Mouse (Mus musculus): ENCODE measurements at regions not wholly inside any gene's neighbourhood (a gene's known extent, or its start where the extent isn't known, plus 50 kb on each side); places are given as distances from the start of the nearest gene placed in this dataset.

- no peak for DNase-seq (ENCODE audit: low spot score)
Measured at GRCm38 (mm10) chr8:115824478-115824785, 116.8 kb upstream of the Maf start.

DNA sequence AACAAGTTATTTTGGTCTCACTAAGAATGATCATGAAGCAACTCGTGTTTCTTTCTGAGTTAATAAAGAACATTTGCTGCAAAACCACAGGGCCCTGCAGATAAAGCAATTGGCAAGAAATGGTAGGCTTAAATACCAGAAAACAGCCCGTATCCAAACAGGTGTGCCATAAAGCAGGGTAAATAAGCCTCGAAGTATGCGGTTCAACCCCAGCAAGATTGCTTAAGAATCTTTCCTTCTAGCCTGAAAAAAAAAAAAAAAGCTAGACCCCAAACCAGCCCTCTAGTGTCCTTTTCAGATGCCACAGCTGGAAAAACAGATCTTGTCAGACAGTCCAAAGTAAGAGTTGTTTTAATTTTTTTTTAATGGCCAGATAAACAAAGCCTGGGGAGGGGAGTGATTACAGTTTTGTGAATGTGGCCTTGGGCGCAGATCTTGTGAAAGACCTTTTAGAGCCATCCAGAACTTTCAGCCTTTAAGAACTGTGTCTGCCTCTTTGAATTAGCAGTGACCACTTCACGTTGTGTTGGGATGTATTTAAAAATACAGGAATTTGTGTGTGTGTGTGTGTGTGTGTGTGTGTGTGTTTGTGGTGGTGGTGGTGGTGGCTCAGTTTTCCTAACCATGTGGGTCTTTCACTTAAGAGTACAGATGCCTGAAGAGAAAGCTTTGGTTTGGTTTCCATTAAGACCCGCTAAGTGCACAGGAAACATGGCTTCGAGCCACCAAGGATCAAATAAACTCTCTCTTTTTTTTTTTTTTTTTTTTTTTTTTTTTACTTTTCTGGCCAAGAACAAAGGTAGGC lies 116.3 kb upstream of the Maf start:
- DNase-seq (ENCODE audit: low spot score): no peak

DNA sequence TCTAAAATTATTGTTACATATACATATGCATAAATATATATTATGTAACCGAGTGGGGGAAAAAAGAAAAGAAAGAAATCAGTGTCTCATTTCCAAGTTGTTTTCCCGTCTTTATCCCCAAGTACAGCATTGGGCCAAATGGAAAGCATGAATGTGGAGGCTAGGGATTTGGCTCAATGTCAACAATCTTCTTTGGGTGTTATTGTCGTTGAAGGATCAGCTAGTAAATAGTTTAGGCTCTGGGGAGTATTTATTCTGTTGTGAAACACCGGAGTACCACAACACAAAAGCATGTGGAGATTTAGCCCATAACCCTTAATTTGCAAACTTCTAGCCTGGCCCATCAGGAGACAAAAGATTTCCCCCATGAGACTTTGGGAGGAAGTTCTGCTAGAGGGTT lies 105.8 kb upstream of the Maf start:
- no peak for DNase-seq (ENCODE audit: low spot score)

- DNase-seq (ENCODE audit: low spot score): no peak
Measured at GRCm38 (mm10) chr8:115806579-115806978, 99.0 kb upstream of the Maf start.

DNA sequence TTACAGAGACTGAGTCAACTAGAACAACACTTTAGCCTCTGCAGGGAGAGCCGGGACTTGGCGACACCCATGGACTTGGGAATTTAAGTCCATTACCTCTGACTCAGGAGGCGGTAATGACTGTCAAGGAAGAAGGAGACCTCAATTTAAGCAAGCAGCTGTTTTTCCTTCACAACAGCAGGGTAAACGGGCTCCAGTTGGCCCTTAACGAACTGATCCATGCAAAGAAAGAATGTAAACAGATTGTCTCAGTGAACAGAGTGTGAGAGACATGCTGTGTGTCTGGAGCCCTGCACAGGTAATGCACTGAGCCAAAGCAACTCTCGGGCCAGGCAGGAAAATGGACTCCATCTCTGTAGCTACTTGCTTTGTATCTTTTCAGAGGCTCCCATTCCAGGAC lies 98.5 kb upstream of the Maf start:
- DNase-seq (ENCODE audit: low spot score): no peak

GRCm38 (mm10) chr8:115793587-115793986 lies 86.0 kb upstream of the Maf start:
- DNase-seq (ENCODE audit: low spot score): no peak

DNA sequence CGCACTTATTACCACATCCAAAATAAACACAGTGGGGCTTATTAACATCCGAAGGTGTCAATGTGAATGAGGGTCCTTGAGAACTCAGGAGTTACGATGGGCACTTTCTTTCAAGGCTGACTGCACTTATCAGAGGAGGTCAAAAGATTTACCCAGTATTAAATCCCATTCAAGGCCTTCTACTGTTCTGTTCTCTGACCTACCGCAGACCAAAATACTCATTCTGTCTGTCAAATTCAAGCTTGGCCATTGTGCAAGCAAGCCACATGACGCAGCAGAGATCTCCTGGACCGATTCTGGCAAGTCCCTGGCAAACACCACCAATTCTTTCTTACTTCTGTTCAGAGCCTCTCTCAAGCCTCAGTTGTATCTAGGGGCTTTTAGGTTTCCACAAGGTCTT lies 80.8 kb upstream of the Maf start:
- DNase-seq (ENCODE audit: low spot score): no peak

- no peak for DNase-seq (ENCODE audit: low spot score)
Measured at GRCm38 (mm10) chr8:115786185-115786584, 78.6 kb upstream of the Maf start.

GRCm38 (mm10) chr8:115785769-115786168 lies 78.2 kb upstream of the Maf start:
- no peak for DNase-seq (ENCODE audit: low spot score)

- no peak for DNase-seq (ENCODE audit: low spot score)
Measured at GRCm38 (mm10) chr8:115783364-115783763, 75.8 kb upstream of the Maf start.

- DNase-seq (ENCODE audit: low spot score): no peak
Measured at GRCm38 (mm10) chr8:115778433-115778832, 70.8 kb upstream of the Maf start.

- no peak for DNase-seq (ENCODE audit: low spot score)
Measured at GRCm38 (mm10) chr8:115771060-115771459, 63.5 kb upstream of the Maf start.

- no peak for DNase-seq (ENCODE audit: low spot score)
Measured at GRCm38 (mm10) chr8:115768631-115769030, 61.0 kb upstream of the Maf start.

- peak; percentile 65 for DNase-seq (ENCODE audit: low spot score)
Measured at GRCm38 (mm10) chr8:115766218-115766898, 58.8 kb upstream of the Maf start.

DNA sequence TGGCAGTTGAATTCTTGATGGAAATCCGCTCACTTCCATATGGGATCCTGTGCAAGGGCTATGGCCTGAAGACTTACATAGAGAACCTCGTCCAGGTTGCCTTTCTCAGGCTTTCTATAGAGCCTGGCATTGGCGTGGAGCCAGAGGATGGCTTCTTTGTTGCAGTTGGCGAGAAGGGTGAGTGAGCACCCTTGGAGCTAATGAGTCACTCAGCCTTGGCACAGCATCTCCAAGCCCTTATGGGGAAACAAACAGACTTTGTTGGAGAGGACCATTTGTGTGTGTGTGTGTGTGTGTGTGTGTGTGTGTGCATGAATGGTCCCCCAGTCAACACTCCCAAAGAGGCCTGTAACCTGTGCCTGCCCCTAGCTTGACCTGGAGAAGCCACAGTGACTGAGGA lies 57.0 kb upstream of the Maf start:
- peak; percentile 58 for DNase-seq (ENCODE audit: low spot score)

- DNase-seq (ENCODE audit: low spot score): no peak
Measured at GRCm38 (mm10) chr8:115758011-115758410, 50.4 kb upstream of the Maf start.

All from testis, postnatal 10 days (tissue).